8 mouse cellular contexts compared by ENCODE assay signal in genomic region chr10:127042468-127043115, GRCm38 (mm10). TPM values are rescaled to one million over a fixed set of nuclear protein-coding genes. Genes with fewer than 3 reads are reported as not detected.
A peak's percentile ranks its signal among the peaks of the same experiment; 100 is the strongest.
DNase-seq lines count a peak whose midpoint lies in the region; ATAC-seq lines count a peak whose summit lies in the region.

No protein-coding gene starts in this region.

- H3K4me2 ChIP-seq in embryonic facial prominence, embryonic 15.5 days (replicated peaks): peak overlapping the region; percentile 97
- H3K4me2 ChIP-seq in limb, embryonic 12.5 days: peak overlapping the region; percentile 97
- peak overlapping the region; percentile 99 for H3K4me2 ChIP-seq in stomach, embryonic 14.5 days (replicated peaks; ENCODE audit: low read depth, low read length)

- peaks cover 38% of the 10 kb centered on the region for H3K4me1 ChIP-seq in megakaryocyte, embryonic 14.5 days
- peaks cover 23% of the 10 kb centered on the region for H3K4me1 ChIP-seq in embryonic facial prominence, embryonic 15.5 days
- H3K4me1 ChIP-seq in limb, embryonic 12.5 days (replicated peaks): peaks cover 12% of the 10 kb centered on the region
- H3K4me1 ChIP-seq in stomach, embryonic 14.5 days (ENCODE audit: control insufficient read depth, insufficient read depth, low read length): peaks cover 5% of the 10 kb centered on the region

- no peak for DNase-seq in layer of hippocampus, adult 11-12 months (ENCODE audit: low spot score)
- no peak for DNase-seq in left cerebral cortex, postnatal 4 days
- DNase-seq in retina, postnatal 1 day: no peak

- peak overlapping the region; percentile 94 for H3K4me3 ChIP-seq in megakaryocyte, embryonic 14.5 days (replicated peaks)
- peak overlapping the region; percentile 89 for H3K4me3 ChIP-seq in embryonic facial prominence, embryonic 15.5 days (replicated peaks)
- peak overlapping the region; percentile 82 for H3K4me3 ChIP-seq in limb, embryonic 12.5 days (replicated peaks)
- H3K4me3 ChIP-seq in stomach, embryonic 14.5 days (ENCODE audit: low read depth, low read length): peak overlapping the region; percentile 72

- 14% methylated on average over 5 of the region's 5 CpGs for WGBS in embryonic facial prominence, embryonic 15.5 days
- 21% methylated on average over 5 of the region's 5 CpGs for WGBS in limb, embryonic 12.5 days
- WGBS in stomach, embryonic 14.5 days: 13% methylated on average over 5 of the region's 5 CpGs

- H3K27ac ChIP-seq in embryonic facial prominence, embryonic 15.5 days (replicated peaks): peak overlapping the region; percentile 90
- H3K27ac ChIP-seq in limb, embryonic 12.5 days: peak overlapping the region; percentile 64
- H3K27ac ChIP-seq in stomach, embryonic 14.5 days (ENCODE audit: low read length): no peak overlapping the region; the same call in 1 of the 2 replicates

- H3K27me3 ChIP-seq in megakaryocyte, embryonic 14.5 days (replicated peaks): peaks cover 31% of the 10 kb centered on the region
- H3K27me3 ChIP-seq in embryonic facial prominence, embryonic 15.5 days: peaks cover 9% of the 10 kb centered on the region
- H3K27me3 ChIP-seq in limb, embryonic 12.5 days: peaks cover 26% of the 10 kb centered on the region
- H3K27me3 ChIP-seq in stomach, embryonic 14.5 days (ENCODE audit: control insufficient read depth, insufficient read depth, low read length): peaks cover under 1% of the 10 kb centered on the region; the same call in 1 of the 2 replicates

- intact Hi-C loops in left cerebral cortex, postnatal 4 days (cut with DNase I): no loop called here

- H3K9ac ChIP-seq in embryonic facial prominence, embryonic 15.5 days: peak overlapping the region; percentile 77
- peak overlapping the region; percentile 72 for H3K9ac ChIP-seq in limb, embryonic 12.5 days (replicated peaks)
- H3K9ac ChIP-seq in stomach, embryonic 14.5 days (replicated peaks; ENCODE audit: low read depth, low read length): peak overlapping the region; percentile 60; the same call in 1 of the 2 replicates

- no peak for ATAC-seq in megakaryocyte, adult 5-6 weeks (ENCODE audit: poor library complexity, severe bottlenecking)
- ATAC-seq in embryonic facial prominence, embryonic 15.5 days (ENCODE audit: insufficient number of reproducible peaks, low FRiP score, low TSS enrichment, low read depth): no peak
- ATAC-seq in limb, embryonic 12.5 days (ENCODE audit: insufficient number of reproducible peaks, insufficient read depth, low FRiP score, low TSS enrichment, low read depth): no peak
- no peak; the same call in 1 of the 2 replicates for ATAC-seq in stomach, embryonic 14.5 days (ENCODE audit: insufficient number of reproducible peaks, insufficient read depth, low FRiP score, low read depth)

- H3K36me3 ChIP-seq in megakaryocyte, embryonic 14.5 days (replicated peaks; ENCODE audit: low read length): peaks cover 22% of the 10 kb centered on the region
- H3K36me3 ChIP-seq in embryonic facial prominence, embryonic 15.5 days: peaks cover 14% of the 10 kb centered on the region
- peaks cover 30% of the 10 kb centered on the region for H3K36me3 ChIP-seq in limb, embryonic 12.5 days
- H3K36me3 ChIP-seq in stomach, embryonic 14.5 days (ENCODE audit: control insufficient read depth, insufficient read depth, low read length): peaks cover 2% of the 10 kb centered on the region; the same call in 1 of the 2 replicates

- H3K9me3 ChIP-seq in megakaryocyte, embryonic 14.5 days: no peaks in the 10 kb centered on the region
- H3K9me3 ChIP-seq in embryonic facial prominence, embryonic 15.5 days (replicated peaks): no peaks in the 10 kb centered on the region
- H3K9me3 ChIP-seq in limb, embryonic 12.5 days: no peaks in the 10 kb centered on the region
- H3K9me3 ChIP-seq in stomach, embryonic 14.5 days (ENCODE audit: control insufficient read depth, low read depth, low read length): no peaks in the 10 kb centered on the region

RNA-seq across cellular contexts. Expression of gene Eef1akmt3, which starts 1.3 kb away (rescaled TPM):
- 0.08 TPM in 1 of 2 replicates, not detected in the other for polyA plus RNA-seq in megakaryocyte, embryonic 14.5 days (2012; ENCODE audit: insufficient read depth, low replicate concordance)
- total RNA-seq in megakaryocyte, adult 5-6 weeks (2015): not detected in 2 replicates
- 0.08 TPM in 1 of 2 replicates, not detected in the other for total RNA-seq in megakaryocyte, adult 5-6 weeks (2017)
- polyA plus RNA-seq in embryonic facial prominence, embryonic 15.5 days (2015; fragmentation: Nextera tagmentation; extraction: Ambion mirVana): 1.3 TPM in 2 replicates
- 0.50 TPM in 2 replicates for polyA plus RNA-seq in limb, embryonic 12.5 days (2016; fragmentation: Nextera tagmentation; extraction: Ambion mirVana)
- polyA plus RNA-seq in stomach, embryonic 14.5 days (2014; fragmentation: Nextera tagmentation; extraction: Ambion mirVana): 0.80 and 1.1 TPM in 2 replicates
- under 1 TPM; 0.18 to 0.42 TPM for total RNA-seq in left cerebral cortex, postnatal 4 days (2021)

RNA-seq across cellular contexts. Expression of gene Mettl1, which starts 1.4 kb away (rescaled TPM):
- polyA plus RNA-seq in megakaryocyte, embryonic 14.5 days (2012; ENCODE audit: insufficient read depth, low replicate concordance): 1.9 and 12.1 TPM in 2 replicates
- 4.2 and 5.4 TPM in 2 replicates for total RNA-seq in megakaryocyte, adult 5-6 weeks (2015)
- 3.5 and 8.9 TPM in 2 replicates for total RNA-seq in megakaryocyte, adult 5-6 weeks (2017)
- 55.2 and 61.7 TPM in 2 replicates for polyA plus RNA-seq in embryonic facial prominence, embryonic 15.5 days (2015; fragmentation: Nextera tagmentation; extraction: Ambion mirVana)
- 52.5 and 53.7 TPM in 2 replicates for polyA plus RNA-seq in limb, embryonic 12.5 days (2016; fragmentation: Nextera tagmentation; extraction: Ambion mirVana)
- 65.5 and 70.6 TPM in 2 replicates for polyA plus RNA-seq in stomach, embryonic 14.5 days (2014; fragmentation: Nextera tagmentation; extraction: Ambion mirVana)
- 10 to 100 TPM; 13.8 to 14.9 TPM for total RNA-seq in left cerebral cortex, postnatal 4 days (2021)

RNA-seq across cellular contexts. Expression of gene Cyp27b1, which starts 5.5 kb away (rescaled TPM):
- 0.15 TPM in 1 of 2 replicates, not detected in the other for polyA plus RNA-seq in megakaryocyte, embryonic 14.5 days (2012; ENCODE audit: insufficient read depth, low replicate concordance)
- total RNA-seq in megakaryocyte, adult 5-6 weeks (2015): not detected in 2 replicates
- not detected in 2 replicates for total RNA-seq in megakaryocyte, adult 5-6 weeks (2017)
- polyA plus RNA-seq in embryonic facial prominence, embryonic 15.5 days (2015; fragmentation: Nextera tagmentation; extraction: Ambion mirVana): 0.13 and 0.41 TPM in 2 replicates
- 0.16 TPM in 1 of 2 replicates, not detected in the other for polyA plus RNA-seq in limb, embryonic 12.5 days (2016; fragmentation: Nextera tagmentation; extraction: Ambion mirVana)
- 0.13 and 0.18 TPM in 2 replicates for polyA plus RNA-seq in stomach, embryonic 14.5 days (2014; fragmentation: Nextera tagmentation; extraction: Ambion mirVana)
- total RNA-seq in left cerebral cortex, postnatal 4 days (2021): under 1 TPM; 0.70 to 0.84 TPM

RNA-seq across cellular contexts. Expression of gene Tsfm, which starts 12.0 kb away (rescaled TPM):
- 19.8 and 35.4 TPM in 2 replicates for polyA plus RNA-seq in megakaryocyte, embryonic 14.5 days (2012; ENCODE audit: insufficient read depth, low replicate concordance)
- 17.4 and 25.7 TPM in 2 replicates for total RNA-seq in megakaryocyte, adult 5-6 weeks (2015)
- total RNA-seq in megakaryocyte, adult 5-6 weeks (2017): 17.1 and 21.0 TPM in 2 replicates
- 68.8 and 75.4 TPM in 2 replicates for polyA plus RNA-seq in embryonic facial prominence, embryonic 15.5 days (2015; fragmentation: Nextera tagmentation; extraction: Ambion mirVana)
- 85.2 and 99.1 TPM in 2 replicates for polyA plus RNA-seq in limb, embryonic 12.5 days (2016; fragmentation: Nextera tagmentation; extraction: Ambion mirVana)
- 78.6 and 83.7 TPM in 2 replicates for polyA plus RNA-seq in stomach, embryonic 14.5 days (2014; fragmentation: Nextera tagmentation; extraction: Ambion mirVana)
- total RNA-seq in left cerebral cortex, postnatal 4 days (2021): 10 to 100 TPM; 29.4 to 30.2 TPM

RNA-seq across cellular contexts. Expression of gene March9, which starts 17.4 kb away (rescaled TPM):
- 1.3 and 3.3 TPM in 2 replicates for polyA plus RNA-seq in megakaryocyte, embryonic 14.5 days (2012; ENCODE audit: insufficient read depth, low replicate concordance)
- 0.04 TPM in 1 of 2 replicates, not detected in the other for total RNA-seq in megakaryocyte, adult 5-6 weeks (2015)
- 0.22 and 0.37 TPM in 2 replicates for total RNA-seq in megakaryocyte, adult 5-6 weeks (2017)
- 1.8 and 2.4 TPM in 2 replicates for polyA plus RNA-seq in embryonic facial prominence, embryonic 15.5 days (2015; fragmentation: Nextera tagmentation; extraction: Ambion mirVana)
- polyA plus RNA-seq in limb, embryonic 12.5 days (2016; fragmentation: Nextera tagmentation; extraction: Ambion mirVana): 1.5 and 1.9 TPM in 2 replicates
- 2.0 and 2.3 TPM in 2 replicates for polyA plus RNA-seq in stomach, embryonic 14.5 days (2014; fragmentation: Nextera tagmentation; extraction: Ambion mirVana)
- total RNA-seq in left cerebral cortex, postnatal 4 days (2021): 10 to 100 TPM; 75.1 to 76.5 TPM
